Mouse (Mus musculus): ENCODE measurements around the gene Znrd1. TPM values are rescaled to one million over a fixed set of nuclear protein-coding genes. Genes with fewer than 3 reads are reported as not detected.

Gene Znrd1
- total and polyA plus RNA-seq, 3 experiments: 26.4 to 38.2 TPM; not detected in 1

DNA sequence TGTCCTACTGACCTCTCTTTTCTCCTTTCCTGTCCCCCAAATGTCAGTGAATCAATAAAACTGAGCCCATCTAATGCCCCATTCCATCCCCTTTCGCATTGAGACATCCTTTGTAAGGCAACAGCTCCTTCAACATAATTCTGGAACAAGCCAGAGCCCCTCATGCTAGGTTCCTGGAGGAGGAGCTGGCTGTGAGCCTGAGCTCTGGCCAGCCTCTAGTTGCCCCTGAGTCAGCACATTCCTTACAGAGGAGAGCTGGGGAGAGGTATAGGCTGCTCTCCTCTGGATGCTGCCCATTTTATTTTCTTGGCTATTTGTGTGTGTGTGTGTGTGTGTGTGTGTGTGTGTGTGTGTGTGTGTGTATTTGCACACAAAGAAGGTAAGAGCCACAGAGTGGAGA lies 50.1 kb downstream of the Znrd1 start:
- no peak for DNase-seq (ENCODE audit: low read depth, low spot score)
- H3K79me2 ChIP-seq (ENCODE audit: control insufficient read depth, insufficient read depth, low read length, poor library complexity): no peaks in the 10 kb centered on the region
- H3K9me3 ChIP-seq (replicated peaks; ENCODE audit: insufficient read depth, low read length): no peaks in the 10 kb centered on the region
- H3K4me3 ChIP-seq (ENCODE audit: control insufficient read depth in 1 of 2, insufficient read depth in 1 of 2, low read depth in 2 of 2, low read length in 2 of 2): no peak overlapping the region
- no peaks in the 10 kb centered on the region for H3K36me3 ChIP-seq (ENCODE audit: control insufficient read depth in 1 of 2, insufficient read depth in 2 of 2, low read length in 2 of 2)
- H3K27me3 ChIP-seq (ENCODE audit: control insufficient read depth in 1 of 2, insufficient read depth in 2 of 2, low read length in 2 of 2): peaks cover 4% of the 10 kb centered on the region in 2 experiments
- no peak overlapping the region for H3K27ac ChIP-seq (ENCODE audit: control insufficient read depth, low read depth, low read length)
- no peak for TF ChIP-seq MAZ (IDR thresholded peaks at IDR 0.05; ENCODE audit: low read depth, low read length)
- no peak for TF ChIP-seq EP300 (IDR thresholded peaks at IDR 0.05; ENCODE audit: low read depth in 1 of 2, low read length in 2 of 2)
- no peak for TF ChIP-seq NELFE (IDR thresholded peaks at IDR 0.05; ENCODE audit: low read depth, low read length)
- no peak for TF ChIP-seq KAT2A (conservative IDR thresholded peaks at IDR 0.05; ENCODE audit: low read depth, low read length)
- no peak for TF ChIP-seq E2F4 (IDR thresholded peaks at IDR 0.05; ENCODE audit: borderline replicate concordance, low read depth, low read length)
- TF ChIP-seq SMC3 (IDR thresholded peaks at IDR 0.05; ENCODE audit: low read depth, low read length): no peak
- no peak for TF ChIP-seq GATA1 (IDR thresholded peaks at IDR 0.05; ENCODE audit: low read depth, low read length)
- no peak for TF ChIP-seq BHLHE40 (IDR thresholded peaks at IDR 0.05; ENCODE audit: borderline replicate concordance, low read depth, low read length)
- no peak for TF ChIP-seq NRF1 (IDR thresholded peaks at IDR 0.05; ENCODE audit: insufficient read depth, low read depth, low read length, poor library complexity, severe bottlenecking)
- TF ChIP-seq MEF2A (IDR thresholded peaks at IDR 0.05; ENCODE audit: extremely low read depth, insufficient replicate concordance, low read depth, low read length, poor library complexity, severe bottlenecking): no peak
- no peak for TF ChIP-seq POLR2AphosphoS2 (IDR thresholded peaks at IDR 0.05; ENCODE audit: low read length)
- TF ChIP-seq JUND (IDR thresholded peaks at IDR 0.05; ENCODE audit: low read depth, low read length): no peak
- no peak for TF ChIP-seq TCF12 (IDR thresholded peaks at IDR 0.05; ENCODE audit: low read depth, low read length)
- TF ChIP-seq MXI1 (IDR thresholded peaks at IDR 0.05; ENCODE audit: low read depth, low read length): no peak
- no peaks in the 10 kb centered on the region for H3K4me1 ChIP-seq (ENCODE audit: control insufficient read depth in 1 of 2, insufficient read depth in 2 of 2, low read length in 2 of 2)
- H3K9ac ChIP-seq (ENCODE audit: control insufficient read depth, low read depth, low read length, poor library complexity, severe bottlenecking): no peak overlapping the region

Other genes starting within 250 kb of the Znrd1 start
- gene H2-M10.5, start 185.6 kb downstream of the Znrd1 start, total RNA-seq (2012; rRNA removed): not detected in 2 replicates
- not detected for gene H2-M10.5, start 185.6 kb downstream of the Znrd1 start, polyA plus RNA-seq (2012; ENCODE audit: insufficient read depth in 1 of 2, insufficient read length in 2 of 2, low read depth in 1 of 2, low replicate concordance in 2 of 2, missing spikeins in 1 of 2)
- gene H2-M10.6, start 146.4 kb downstream of the Znrd1 start, total RNA-seq (2012; rRNA removed): not detected in 2 replicates
- gene H2-M10.6, start 146.4 kb downstream of the Znrd1 start, polyA plus RNA-seq (2012; ENCODE audit: insufficient read depth in 1 of 2, insufficient read length in 2 of 2, low read depth in 1 of 2, low replicate concordance in 2 of 2, missing spikeins in 1 of 2): not detected
- 4.9 and 5.6 TPM in 2 replicates for gene Trim26, start 121.4 kb downstream of the Znrd1 start, total RNA-seq (2012; rRNA removed)
- gene Trim26, start 121.4 kb downstream of the Znrd1 start, polyA plus RNA-seq (2012; ENCODE audit: insufficient read depth in 1 of 2, insufficient read length in 2 of 2, low read depth in 1 of 2, low replicate concordance in 2 of 2, missing spikeins in 1 of 2): 10 to 100 TPM in 1 of 2 experiments, not detected in 1; 12.4 TPM
- not detected in 2 replicates for gene Trim15, start 91.3 kb downstream of the Znrd1 start, total RNA-seq (2012; rRNA removed)
- under 1 TPM in 1 of 2 experiments, not detected in 1; 0.07 TPM for gene Trim15, start 91.3 kb downstream of the Znrd1 start, polyA plus RNA-seq (2012; ENCODE audit: insufficient read depth in 1 of 2, insufficient read length in 2 of 2, low read depth in 1 of 2, low replicate concordance in 2 of 2, missing spikeins in 1 of 2)
- 20.6 and 30.2 TPM in 2 replicates for gene Trim10, start 89.0 kb downstream of the Znrd1 start, total RNA-seq (2012; rRNA removed)
- gene Trim10, start 89.0 kb downstream of the Znrd1 start, polyA plus RNA-seq (2012; ENCODE audit: insufficient read depth in 1 of 2, insufficient read length in 2 of 2, low read depth in 1 of 2, low replicate concordance in 2 of 2, missing spikeins in 1 of 2): 10 to 100 TPM in 1 of 2 experiments, not detected in 1; 30.4 TPM
- 0.04 TPM in 1 of 2 replicates, not detected in the other for gene Trim40, start 68.4 kb downstream of the Znrd1 start, total RNA-seq (2012; rRNA removed)
- gene Trim40, start 68.4 kb downstream of the Znrd1 start, polyA plus RNA-seq (2012; ENCODE audit: insufficient read depth in 1 of 2, insufficient read length in 2 of 2, low read depth in 1 of 2, low replicate concordance in 2 of 2, missing spikeins in 1 of 2): under 1 TPM in 1 of 2 experiments, not detected in 1; 0.04 TPM
- not detected in 2 replicates for gene Trim31, start 60.4 kb downstream of the Znrd1 start, total RNA-seq (2012; rRNA removed)
- not detected for gene Trim31, start 60.4 kb downstream of the Znrd1 start, polyA plus RNA-seq (2012; ENCODE audit: insufficient read depth in 1 of 2, insufficient read length in 2 of 2, low read depth in 1 of 2, low replicate concordance in 2 of 2, missing spikeins in 1 of 2)
- gene Rnf39, start 15.6 kb downstream of the Znrd1 start, total RNA-seq (2012; rRNA removed): not detected in 2 replicates
- under 1 TPM in 1 of 2 experiments, not detected in 1; 0.18 TPM for gene Rnf39, start 15.6 kb downstream of the Znrd1 start, polyA plus RNA-seq (2012; ENCODE audit: insufficient read depth in 1 of 2, insufficient read length in 2 of 2, low read depth in 1 of 2, low replicate concordance in 2 of 2, missing spikeins in 1 of 2)
- gene Ppp1r11, start 6.8 kb downstream of the Znrd1 start, total RNA-seq (2012; rRNA removed): 128 and 138 TPM in 2 replicates
- gene Ppp1r11, start 6.8 kb downstream of the Znrd1 start, polyA plus RNA-seq (2012; ENCODE audit: insufficient read depth in 1 of 2, insufficient read length in 2 of 2, low read depth in 1 of 2, low replicate concordance in 2 of 2, missing spikeins in 1 of 2): 100 to 1,000 TPM in 1 of 2 experiments, not detected in 1; 146 TPM
- 2.8 and 3.4 TPM in 2 replicates for gene Znrd1as, start within 50 bp of the Znrd1 start, total RNA-seq (2012; rRNA removed)
- 1 to 10 TPM in 1 of 2 experiments, not detected in 1; 1.8 TPM for gene Znrd1as, start within 50 bp of the Znrd1 start, polyA plus RNA-seq (2012; ENCODE audit: insufficient read depth in 1 of 2, insufficient read length in 2 of 2, low read depth in 1 of 2, low replicate concordance in 2 of 2, missing spikeins in 1 of 2)
- gene 2410137M14Rik, start 22.7 kb upstream of the Znrd1 start, total RNA-seq (2012; rRNA removed): not detected in 2 replicates
- gene 2410137M14Rik, start 22.7 kb upstream of the Znrd1 start, polyA plus RNA-seq (2012; ENCODE audit: insufficient read depth in 1 of 2, insufficient read length in 2 of 2, low read depth in 1 of 2, low replicate concordance in 2 of 2, missing spikeins in 1 of 2): not detected
- not detected in 2 replicates for gene H2-M5, start 31.0 kb upstream of the Znrd1 start, total RNA-seq (2012; rRNA removed)
- not detected for gene H2-M5, start 31.0 kb upstream of the Znrd1 start, polyA plus RNA-seq (2012; ENCODE audit: insufficient read depth in 1 of 2, insufficient read length in 2 of 2, low read depth in 1 of 2, low replicate concordance in 2 of 2, missing spikeins in 1 of 2)
- gene Zfp57, start 42.6 kb upstream of the Znrd1 start, total RNA-seq (2012; rRNA removed): not detected in 2 replicates
- not detected for gene Zfp57, start 42.6 kb upstream of the Znrd1 start, polyA plus RNA-seq (2012; ENCODE audit: insufficient read depth in 1 of 2, insufficient read length in 2 of 2, low read depth in 1 of 2, low replicate concordance in 2 of 2, missing spikeins in 1 of 2)
- gene Mog, start 64.8 kb upstream of the Znrd1 start, total RNA-seq (2012; rRNA removed): not detected in 2 replicates
- not detected for gene Mog, start 64.8 kb upstream of the Znrd1 start, polyA plus RNA-seq (2012; ENCODE audit: insufficient read depth in 1 of 2, insufficient read length in 2 of 2, low read depth in 1 of 2, low replicate concordance in 2 of 2, missing spikeins in 1 of 2)
- 1.5 and 2.2 TPM in 2 replicates for gene Gabbr1, start 87.4 kb upstream of the Znrd1 start, total RNA-seq (2012; rRNA removed)
- gene Gabbr1, start 87.4 kb upstream of the Znrd1 start, polyA plus RNA-seq (2012; ENCODE audit: insufficient read depth in 1 of 2, insufficient read length in 2 of 2, low read depth in 1 of 2, low replicate concordance in 2 of 2, missing spikeins in 1 of 2): 10 to 100 TPM in 1 of 2 experiments, not detected in 1; 14.6 TPM
- 0.08 TPM in 1 of 2 replicates, not detected in the other for gene Olfr90, start 129.9 kb upstream of the Znrd1 start, total RNA-seq (2012; rRNA removed)
- gene Olfr90, start 129.9 kb upstream of the Znrd1 start, polyA plus RNA-seq (2012; ENCODE audit: insufficient read depth in 1 of 2, insufficient read length in 2 of 2, low read depth in 1 of 2, low replicate concordance in 2 of 2, missing spikeins in 1 of 2): under 1 TPM in 1 of 2 experiments, not detected in 1; 0.08 TPM
- gene Olfr91, start 139.7 kb upstream of the Znrd1 start, total RNA-seq (2012; rRNA removed): not detected in 2 replicates
- not detected for gene Olfr91, start 139.7 kb upstream of the Znrd1 start, polyA plus RNA-seq (2012; ENCODE audit: insufficient read depth in 1 of 2, insufficient read length in 2 of 2, low read depth in 1 of 2, low replicate concordance in 2 of 2, missing spikeins in 1 of 2)
- not detected in 2 replicates for gene Olfr92, start 161.5 kb upstream of the Znrd1 start, total RNA-seq (2012; rRNA removed)
- gene Olfr92, start 161.5 kb upstream of the Znrd1 start, polyA plus RNA-seq (2012; ENCODE audit: insufficient read depth in 1 of 2, insufficient read length in 2 of 2, low read depth in 1 of 2, low replicate concordance in 2 of 2, missing spikeins in 1 of 2): not detected
- not detected in 2 replicates for gene Olfr93, start 202.9 kb upstream of the Znrd1 start, total RNA-seq (2012; rRNA removed)
- not detected for gene Olfr93, start 202.9 kb upstream of the Znrd1 start, polyA plus RNA-seq (2012; ENCODE audit: insufficient read depth in 1 of 2, insufficient read length in 2 of 2, low read depth in 1 of 2, low replicate concordance in 2 of 2, missing spikeins in 1 of 2)
- not detected in 2 replicates for gene Ubd, start 235.3 kb upstream of the Znrd1 start, total RNA-seq (2012; rRNA removed)
- not detected for gene Ubd, start 235.3 kb upstream of the Znrd1 start, polyA plus RNA-seq (2012; ENCODE audit: insufficient read depth in 1 of 2, insufficient read length in 2 of 2, low read depth in 1 of 2, low replicate concordance in 2 of 2, missing spikeins in 1 of 2)
- not detected in 2 replicates for gene Olfr94, start 242.4 kb upstream of the Znrd1 start, total RNA-seq (2012; rRNA removed)
- gene Olfr94, start 242.4 kb upstream of the Znrd1 start, polyA plus RNA-seq (2012; ENCODE audit: insufficient read depth in 1 of 2, insufficient read length in 2 of 2, low read depth in 1 of 2, low replicate concordance in 2 of 2, missing spikeins in 1 of 2): not detected